Mouse (Mus musculus): ENCODE data around the gene Ctps2. TPM values are rescaled to one million over a fixed set of nuclear protein-coding genes. Genes with fewer than 3 reads are reported as not detected.

Gene Ctps2
- polyA plus RNA-seq, 1 experiment from 2014 or later, result 45.8 TPM

GRCm38 (mm10) chrX:162963840-162964239 is 62.8 kb downstream of the Ctps2 start:
- no peak overlapping the region for H3K4me3 ChIP-seq (ENCODE audit: low read depth, low read length)

DNA sequence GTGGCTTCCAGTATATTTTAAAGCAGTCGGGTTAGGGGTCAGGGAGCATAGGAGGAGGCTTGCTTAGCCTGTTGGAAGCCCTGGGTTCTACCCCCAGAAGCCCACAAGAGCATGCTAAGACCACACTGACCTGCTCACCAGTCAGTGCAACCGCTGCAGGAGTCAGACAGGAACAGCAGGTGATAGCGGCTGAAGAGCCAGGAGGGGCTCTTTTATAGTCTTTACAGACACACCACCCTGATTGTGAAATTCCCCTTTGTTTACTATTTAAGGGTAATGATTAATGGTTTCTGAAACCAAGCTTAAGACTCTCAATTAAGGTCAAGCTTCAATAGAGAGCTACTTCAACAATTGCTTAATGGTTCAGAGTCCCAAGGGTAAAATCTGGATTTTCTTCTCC is 63.3 kb downstream of the Ctps2 start, which contains the start of gene S100g:
TSS of gene S100g (minus strand) at position 217 of the 400 bp plus-strand sequence.
- ATAC-seq (ENCODE audit: low read depth), result peak; percentile 69
- Histone ChIP-seq H3K4me3 (ENCODE audit: low read depth, low read length) (no peak within 1 kb of the TSS), H3K4me2 (ENCODE audit: low read depth, low read length) (no peak within 1 kb of the TSS), H3K27me3 (ENCODE audit: control insufficient read depth, insufficient read depth, low read depth, low read length) (no peaks in the 10 kb centered on the region; the same call in 1 of the 2 replicates), H3K4me1 (ENCODE audit: control insufficient read depth, low read depth, low read length) (no peaks in the 10 kb centered on the region), H3K27ac (ENCODE audit: low read length) (no peak within 1 kb of the TSS), H3K36me3 (ENCODE audit: control insufficient read depth, insufficient read depth) (no peaks in the 10 kb centered on the region), H3K9me3 (replicated peaks; ENCODE audit: control insufficient read depth, low read length) (no peaks in the 10 kb centered on the region), H3K9ac (ENCODE audit: low read depth, low read length) (no peak within 1 kb of the TSS)
- 53% methylated on average over 3 of the region's 3 CpGs for WGBS (ENCODE audit: insufficient replicate concordance)

More at GRCm38 (mm10) chrX:162963840-162964239, 62.8 kb downstream of the Ctps2 start:
- H3K9ac ChIP-seq (ENCODE audit: low read depth, low read length), result no peak overlapping the region
- no peaks in the 10 kb centered on the region; the same call in 1 of the 2 replicates for H3K27me3 ChIP-seq (ENCODE audit: control insufficient read depth, insufficient read depth, low read depth, low read length)
- H3K27ac ChIP-seq (ENCODE audit: low read length), result no peak overlapping the region
- ATAC-seq (ENCODE audit: low read depth), result no peak
- no peaks in the 10 kb centered on the region for H3K4me1 ChIP-seq (ENCODE audit: control insufficient read depth, low read depth, low read length)
- H3K4me2 ChIP-seq (ENCODE audit: low read depth, low read length), result no peak overlapping the region
- WGBS (ENCODE audit: insufficient replicate concordance), result 53% methylated on average over 4 of the region's 4 CpGs
- no peaks in the 10 kb centered on the region for H3K9me3 ChIP-seq (replicated peaks; ENCODE audit: control insufficient read depth, low read length)
- no peaks in the 10 kb centered on the region for H3K36me3 ChIP-seq (ENCODE audit: control insufficient read depth, insufficient read depth)

GRCm38 (mm10) chrX:162967456-162967855 is 66.4 kb downstream of the Ctps2 start:
- ATAC-seq (ENCODE audit: low read depth), result no peak

GRCm38 (mm10) chrX:162976194-162976593 is 75.2 kb downstream of the Ctps2 start:
- no peak overlapping the region for H3K4me3 ChIP-seq (ENCODE audit: low read depth, low read length)
- WGBS (ENCODE audit: insufficient replicate concordance), result 56% methylated on average over 3 of the region's 3 CpGs

More at GRCm38 (mm10) chrX:162967456-162967855, 66.4 kb downstream of the Ctps2 start:
- Histone ChIP-seq H3K9ac (ENCODE audit: low read depth, low read length) (no peak overlapping the region), H3K36me3 (ENCODE audit: control insufficient read depth, insufficient read depth) (no peaks in the 10 kb centered on the region), H3K4me1 (ENCODE audit: control insufficient read depth, low read depth, low read length) (no peaks in the 10 kb centered on the region), H3K27me3 (ENCODE audit: control insufficient read depth, insufficient read depth, low read depth, low read length) (no peaks in the 10 kb centered on the region; the same call in 1 of the 2 replicates), H3K27ac (ENCODE audit: low read length) (no peak overlapping the region), H3K4me2 (ENCODE audit: low read depth, low read length) (no peak overlapping the region), H3K9me3 (replicated peaks; ENCODE audit: control insufficient read depth, low read length) (no peaks in the 10 kb centered on the region), H3K4me3 (ENCODE audit: low read depth, low read length) (no peak overlapping the region)
- WGBS (ENCODE audit: insufficient replicate concordance), result 52% methylated on average over 8 of the region's 8 CpGs

DNA sequence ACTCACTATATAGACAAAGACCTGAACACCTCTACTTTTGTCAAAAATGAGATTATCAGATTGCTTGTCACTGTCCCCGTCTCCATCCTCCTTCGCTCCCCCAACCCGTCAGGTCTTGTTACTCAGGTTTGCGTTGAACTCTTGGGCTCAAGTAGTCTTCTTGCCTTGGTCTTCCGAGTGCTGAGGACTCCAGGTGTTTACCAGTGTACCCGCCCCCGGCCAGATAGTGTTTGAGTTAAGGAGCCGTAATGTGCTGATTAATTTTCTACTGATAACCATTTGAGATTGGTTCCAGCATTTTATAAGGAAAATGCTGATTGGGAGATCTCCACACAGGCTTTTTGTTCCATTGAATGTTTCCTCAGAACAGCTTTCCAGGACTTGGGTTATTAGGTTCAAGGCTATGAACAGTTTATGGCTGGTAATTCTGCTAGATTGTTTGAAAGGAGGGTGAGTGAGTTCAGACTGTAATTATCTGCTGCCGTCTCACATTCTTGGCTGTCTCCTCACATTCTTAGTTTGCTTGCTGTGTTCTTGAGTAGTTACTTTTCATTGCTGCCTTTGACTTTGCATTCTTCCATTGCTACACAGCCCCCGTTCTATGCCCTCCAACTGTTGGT is 85.9 kb downstream of the Ctps2 start:
- no peak overlapping the region for H3K9ac ChIP-seq (ENCODE audit: low read depth, low read length)
- WGBS (ENCODE audit: insufficient replicate concordance), result 78% methylated on average over 10 of the region's 10 CpGs
- H3K27ac ChIP-seq (ENCODE audit: low read length), result no peak overlapping the region
- H3K27me3 ChIP-seq (ENCODE audit: control insufficient read depth, insufficient read depth, low read depth, low read length), result no peaks in the 10 kb centered on the region
- no peaks in the 10 kb centered on the region for H3K9me3 ChIP-seq (replicated peaks; ENCODE audit: control insufficient read depth, low read length)
- no peaks in the 10 kb centered on the region for H3K4me1 ChIP-seq (ENCODE audit: control insufficient read depth, low read depth, low read length)
- H3K4me3 ChIP-seq (ENCODE audit: low read depth, low read length), result no peak overlapping the region
- no peaks in the 10 kb centered on the region for H3K36me3 ChIP-seq (ENCODE audit: control insufficient read depth, insufficient read depth)
- no peak for ATAC-seq (ENCODE audit: low read depth)
- no peak overlapping the region for H3K4me2 ChIP-seq (ENCODE audit: low read depth, low read length)

More at GRCm38 (mm10) chrX:162976194-162976593, 75.2 kb downstream of the Ctps2 start:
- Histone ChIP-seq H3K9ac (ENCODE audit: low read depth, low read length) (no peak overlapping the region), H3K4me1 (ENCODE audit: control insufficient read depth, low read depth, low read length) (no peaks in the 10 kb centered on the region), H3K4me2 (ENCODE audit: low read depth, low read length) (no peak overlapping the region), H3K36me3 (ENCODE audit: control insufficient read depth, insufficient read depth) (no peaks in the 10 kb centered on the region), H3K27ac (ENCODE audit: low read length) (no peak overlapping the region), H3K27me3 (ENCODE audit: control insufficient read depth, insufficient read depth, low read depth, low read length) (no peaks in the 10 kb centered on the region), H3K9me3 (replicated peaks; ENCODE audit: control insufficient read depth, low read length) (no peaks in the 10 kb centered on the region)
- ATAC-seq (ENCODE audit: low read depth), result no peak

GRCm38 (mm10) chrX:162991396-162991795 is 90.4 kb downstream of the Ctps2 start:
- H3K27ac ChIP-seq (ENCODE audit: low read length), result no peak overlapping the region
- no peaks in the 10 kb centered on the region for H3K36me3 ChIP-seq (ENCODE audit: control insufficient read depth, insufficient read depth)
- 52% methylated on average over 4 of the region's 4 CpGs for WGBS (ENCODE audit: insufficient replicate concordance)
- H3K4me3 ChIP-seq (ENCODE audit: low read depth, low read length), result no peak overlapping the region
- no peak overlapping the region for H3K4me2 ChIP-seq (ENCODE audit: low read depth, low read length)
- H3K9me3 ChIP-seq (replicated peaks; ENCODE audit: control insufficient read depth, low read length), result no peaks in the 10 kb centered on the region
- no peaks in the 10 kb centered on the region for H3K27me3 ChIP-seq (ENCODE audit: control insufficient read depth, insufficient read depth, low read depth, low read length)
- no peak for ATAC-seq (ENCODE audit: low read depth)
- H3K4me1 ChIP-seq (ENCODE audit: control insufficient read depth, low read depth, low read length), result no peaks in the 10 kb centered on the region
- no peak overlapping the region for H3K9ac ChIP-seq (ENCODE audit: low read depth, low read length)

- ATAC-seq (ENCODE audit: low read depth), result no peak
- no peak overlapping the region for H3K4me3 ChIP-seq (ENCODE audit: low read depth, low read length)
- H3K27ac ChIP-seq (ENCODE audit: low read length), result no peak overlapping the region
- H3K4me2 ChIP-seq (ENCODE audit: low read depth, low read length), result no peak overlapping the region
- no peaks in the 10 kb centered on the region for H3K27me3 ChIP-seq (ENCODE audit: control insufficient read depth, insufficient read depth, low read depth, low read length)
- WGBS (ENCODE audit: insufficient replicate concordance), result 54% methylated on average over 3 of the region's 3 CpGs
- no peaks in the 10 kb centered on the region for H3K4me1 ChIP-seq (ENCODE audit: control insufficient read depth, low read depth, low read length)
- H3K9me3 ChIP-seq (replicated peaks; ENCODE audit: control insufficient read depth, low read length), result no peaks in the 10 kb centered on the region
- no peaks in the 10 kb centered on the region for H3K36me3 ChIP-seq (ENCODE audit: control insufficient read depth, insufficient read depth)
- no peak overlapping the region for H3K9ac ChIP-seq (ENCODE audit: low read depth, low read length)
These were observed 91.1 kb downstream of the Ctps2 start for GRCm38 (mm10) chrX:162992121-162992520.

- ATAC-seq (ENCODE audit: low read depth), result no peak
- H3K4me2 ChIP-seq (ENCODE audit: low read depth, low read length), result no peak overlapping the region
These were observed 126.8 kb downstream of the Ctps2 start for GRCm38 (mm10) chrX:163027864-163028263.

DNA sequence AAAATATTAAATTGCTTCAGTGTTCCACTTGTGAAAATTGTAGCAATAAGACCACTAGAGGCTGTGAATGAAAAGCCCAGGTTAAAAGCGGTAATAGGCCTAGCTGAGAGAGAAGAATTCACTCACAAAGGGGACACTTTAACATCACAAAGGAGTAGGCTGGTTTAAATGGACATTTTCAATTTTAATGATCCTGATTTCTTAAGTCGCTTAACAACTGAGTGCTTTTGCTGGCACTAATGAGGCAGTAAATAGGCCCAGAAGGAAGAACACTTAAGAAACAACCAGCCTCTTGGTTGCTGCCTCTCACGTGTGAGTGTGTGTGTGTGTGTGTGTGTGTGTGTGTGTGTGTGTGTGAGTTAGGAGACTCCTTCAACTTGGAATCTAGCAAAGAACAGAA is 137.7 kb downstream of the Ctps2 start:
- Histone ChIP-seq H3K9ac (ENCODE audit: low read depth, low read length) (no peak overlapping the region), H3K9me3 (replicated peaks; ENCODE audit: control insufficient read depth, low read length) (no peaks in the 10 kb centered on the region), H3K27me3 (ENCODE audit: control insufficient read depth, insufficient read depth, low read depth, low read length) (no peaks in the 10 kb centered on the region; the same call in 1 of the 2 replicates), H3K4me3 (ENCODE audit: low read depth, low read length) (no peak overlapping the region), H3K4me2 (ENCODE audit: low read depth, low read length) (no peak overlapping the region), H3K27ac (ENCODE audit: low read length) (no peak overlapping the region), H3K4me1 (ENCODE audit: control insufficient read depth, low read depth, low read length) (no peaks in the 10 kb centered on the region), H3K36me3 (ENCODE audit: control insufficient read depth, insufficient read depth) (no peaks in the 10 kb centered on the region)
- whole genome bisulfite sequencing (ENCODE audit: insufficient replicate concordance), result 57% methylated on average over 3 of the region's 3 CpGs
- ATAC-seq (ENCODE audit: low read depth), result no peak

More at GRCm38 (mm10) chrX:163027864-163028263, 126.8 kb downstream of the Ctps2 start:
- Histone ChIP-seq H3K27me3 (ENCODE audit: control insufficient read depth, insufficient read depth, low read depth, low read length) (no peaks in the 10 kb centered on the region), H3K9ac (ENCODE audit: low read depth, low read length) (no peak overlapping the region), H3K27ac (ENCODE audit: low read length) (no peak overlapping the region), H3K9me3 (replicated peaks; ENCODE audit: control insufficient read depth, low read length) (no peaks in the 10 kb centered on the region), H3K36me3 (ENCODE audit: control insufficient read depth, insufficient read depth) (no peaks in the 10 kb centered on the region), H3K4me3 (ENCODE audit: low read depth, low read length) (no peak overlapping the region), H3K4me1 (ENCODE audit: control insufficient read depth, low read depth, low read length) (no peaks in the 10 kb centered on the region)
